Mouse (Mus musculus) CH12.LX (cell line): Measurements from ENCODE around the gene Ccdc62. TPM values are rescaled to one million over a fixed set of nuclear protein-coding genes. Genes with fewer than 3 reads are reported as not detected.

Experiments
- DNase-seq: peaks from one replicate; pipeline ENCODE4 v3.0.0-alpha.2; 2013; ENCODE audit errors: extremely low read depth
- H3K27ac ChIP-seq: 2 replicates; pipeline ENCODE4 v1.5.1; 2012; ENCODE audit warnings: low read depth, mild to moderate bottlenecking, control low read depth, moderate library complexity; ENCODE audit not compliant: insufficient read depth
- H3K27me3 ChIP-seq: replicated peaks from 2 replicates; pipeline ENCODE3; 2012; ENCODE audit warnings: inconsistent platforms
- H3K36me3 ChIP-seq, 2 experiments: replicated peaks in 1 of 2; 2 replicates each; pipeline versions ENCODE3 to v1.6.1; 2012; ENCODE audit warnings: inconsistent platforms in 1 of 2, low read length in 1 of 2, mild to moderate bottlenecking in 1 of 2, mixed read lengths in 1 of 2, moderate library complexity in 1 of 2; ENCODE audit not compliant: control insufficient read depth in 1 of 2, insufficient read depth in 1 of 2
- H3K4me1 ChIP-seq, 2 experiments: 2 replicates each; pipeline ENCODE4 v1.6.1; 2012; ENCODE audit warnings: inconsistent platforms in 1 of 2, moderate library complexity in 1 of 2; ENCODE audit not compliant: insufficient read depth in 2 of 2, control insufficient read depth in 1 of 2
- H3K4me2 ChIP-seq: 2 replicates; pipeline ENCODE4 v1.6.1; 2012; ENCODE audit warnings: low read depth, mild to moderate bottlenecking, control low read depth; ENCODE audit not compliant: poor library complexity, insufficient read depth, severe bottlenecking
- H3K4me3 ChIP-seq, 3 experiments: fragments of 150-350 bp in 1 of 3; sonication (generic) in 1 of 3; replicated peaks in 1 of 3; 2 replicates each; pipeline versions ENCODE3 to v1.5.1; 2011 to 2012; ENCODE audit warnings: low read depth in 2 of 3, low read length in 2 of 3, mild to moderate bottlenecking in 2 of 3, moderate library complexity in 2 of 3, control low read depth in 1 of 3, improper control_type of control experiment in 1 of 3, inconsistent platforms in 1 of 3, mixed read lengths in 1 of 3; ENCODE audit not compliant: poor library complexity in 1 of 3
- H3K79me2 ChIP-seq: replicated peaks from 2 replicates; pipeline ENCODE4 v1.6.1; 2012; ENCODE audit warnings: mild to moderate bottlenecking, moderate library complexity; ENCODE audit not compliant: control insufficient read depth, poor library complexity, insufficient read depth, severe bottlenecking; ENCODE audit errors: extremely low read depth
- H3K9ac ChIP-seq: 2 replicates; pipeline ENCODE4 v1.6.1; 2012; ENCODE audit warnings: low read depth, mild to moderate bottlenecking, control low read depth, moderate library complexity; ENCODE audit not compliant: insufficient read depth
- H3K9me3 ChIP-seq: replicated peaks from 2 replicates; pipeline ENCODE3; 2012; ENCODE audit warnings: low read length, inconsistent platforms, mixed read lengths
- GABPA ChIP-seq: IDR thresholded peaks from 2 replicates; pipeline ENCODE4 v1.6.1; 2012; ENCODE audit warnings: low read depth, low read length, improper control_type of control experiment, inconsistent platforms; ENCODE audit not compliant: insufficient replicate concordance
- IRF4 ChIP-seq: IDR thresholded peaks from 2 replicates; pipeline ENCODE4 v1.6.1; 2014; ENCODE audit warnings: low read depth, mild to moderate bottlenecking, inconsistent platforms, low read length, improper control_type of control experiment
- JUN ChIP-seq: IDR thresholded peaks from 2 replicates; pipeline ENCODE4 v1.6.1; 2011; ENCODE audit warnings: low read depth, mild to moderate bottlenecking, low read length, improper control_type of control experiment, moderate library complexity; ENCODE audit not compliant: insufficient read depth
- JUND ChIP-seq: conservative IDR thresholded peaks from 2 replicates; pipeline ENCODE4 v1.6.1; 2011; ENCODE audit warnings: low read depth, low read length, improper control_type of control experiment
- MAFK ChIP-seq: IDR thresholded peaks from 2 replicates; pipeline ENCODE4 v1.6.1; 2011; ENCODE audit warnings: low read length, improper control_type of control experiment; ENCODE audit not compliant: insufficient replicate concordance
- MAX ChIP-seq: IDR thresholded peaks from 2 replicates; pipeline ENCODE4 v1.6.1; 2011; ENCODE audit warnings: low read length, improper control_type of control experiment
- MAZ ChIP-seq: IDR thresholded peaks from 2 replicates; pipeline ENCODE4 v1.6.1; 2012; ENCODE audit warnings: low read depth, mild to moderate bottlenecking, inconsistent platforms, low read length, improper control_type of control experiment, moderate library complexity
- MEF2A ChIP-seq: IDR thresholded peaks from 2 replicates; pipeline ENCODE4 v1.6.1; 2014; ENCODE audit warnings: low read depth, mild to moderate bottlenecking, inconsistent platforms, low read length, improper control_type of control experiment, borderline replicate concordance
- MYC ChIP-seq: IDR thresholded peaks from 2 replicates; pipeline ENCODE4 v1.6.1; 2011; ENCODE audit warnings: low read depth, mild to moderate bottlenecking, improper control_type of control experiment, low read length
- NELFE ChIP-seq: IDR thresholded peaks from 2 replicates; pipeline ENCODE4 v1.6.1; 2011; ENCODE audit warnings: low read depth, low read length, improper control_type of control experiment
- NRF1 ChIP-seq: IDR thresholded peaks from 2 replicates; pipeline ENCODE4 v1.6.1; 2014; ENCODE audit warnings: low read depth, mild to moderate bottlenecking, inconsistent platforms, low read length, improper control_type of control experiment, moderate library complexity
- PAX5 ChIP-seq: IDR thresholded peaks from 2 replicates; pipeline ENCODE4 v1.6.1; 2012; ENCODE audit warnings: low read length, inconsistent platforms, mixed read lengths
- POLR2A ChIP-seq: IDR thresholded peaks from 2 replicates; pipeline ENCODE4 v1.6.1; 2011; ENCODE audit warnings: low read depth, mild to moderate bottlenecking, improper control_type of control experiment, low read length
- POLR2AphosphoS2 ChIP-seq: IDR thresholded peaks from 2 replicates; pipeline ENCODE4 v1.6.1; 2011; ENCODE audit warnings: low read depth, low read length, improper control_type of control experiment
- SIN3A ChIP-seq: IDR thresholded peaks from 2 replicates; pipeline ENCODE4 v1.6.1; 2012; ENCODE audit warnings: low read length, improper control_type of control experiment, inconsistent platforms
- TBP ChIP-seq: conservative IDR thresholded peaks from 2 replicates; pipeline ENCODE4 v1.6.1; 2011; ENCODE audit warnings: low read depth, low read length, improper control_type of control experiment
- TCF12 ChIP-seq: IDR thresholded peaks from 2 replicates; pipeline ENCODE4 v1.6.1; 2014; ENCODE audit warnings: low read depth, mild to moderate bottlenecking, inconsistent platforms, low read length, improper control_type of control experiment
- USF1 ChIP-seq: IDR thresholded peaks from 2 replicates; pipeline ENCODE4 v1.6.1; 2014; ENCODE audit warnings: low read depth, mild to moderate bottlenecking, inconsistent platforms, low read length, improper control_type of control experiment
- USF2 ChIP-seq: conservative IDR thresholded peaks from 2 replicates; pipeline ENCODE4 v1.6.1; 2011; ENCODE audit warnings: low read depth, low read length, improper control_type of control experiment
- ZMIZ1 ChIP-seq: IDR thresholded peaks from 2 replicates; pipeline ENCODE4 v1.6.1; 2012; ENCODE audit warnings: low read depth, mild to moderate bottlenecking, inconsistent platforms, low read length, improper control_type of control experiment
- ZNF384 ChIP-seq: IDR thresholded peaks from 2 replicates; pipeline ENCODE4 v1.6.1; 2012; ENCODE audit warnings: low read depth, low read length, improper control_type of control experiment, inconsistent platforms
- dilution Hi-C: fragments of 300-500 bp; cut with MboI; formaldehyde crosslinking; loops from 2 replicates; pipeline ENCODE4 v1.14.3; 2020; ENCODE audit warnings: low sequenced_read_pairs; ENCODE audit not compliant: extremely low pct_unique_long_range_greater_than_20kb, extremely low pct_ligation_motif_present
- in situ Hi-C: fragments of 300-500 bp; cut with MboI; formaldehyde crosslinking; loops from 3 replicates; pipeline ENCODE4 v1.14.3; 2019; ENCODE audit warnings: low sequenced_read_pairs, low pct_ligation_motif_present, low pct_unique_long_range_greater_than_20kb, mixed read lengths
- polyA plus RNA-seq: library from polyadenylated mRNA; unstranded; fragments of >175 nt; gene quantifications from 2 replicates; pipeline ENCODE4 v1.2.1, GENCODE M21; 2012; ENCODE audit warnings: low read depth; ENCODE audit not compliant: insufficient read length
- total RNA-seq, 2 experiments: library from RNA; depleted of rRNA; stranded (reverse); fragments of 300-350 nt in 1 of 2; fragments of >200 nt in 1 of 2; gene quantifications; 2 replicates each; pipeline ENCODE4 v1.2.3; 2012 to 2014

The Ccdc62 gene
- total and polyA plus RNA-seq, 3 experiments = 1.6 to 5.3 (median 2.0) TPM

DNA sequence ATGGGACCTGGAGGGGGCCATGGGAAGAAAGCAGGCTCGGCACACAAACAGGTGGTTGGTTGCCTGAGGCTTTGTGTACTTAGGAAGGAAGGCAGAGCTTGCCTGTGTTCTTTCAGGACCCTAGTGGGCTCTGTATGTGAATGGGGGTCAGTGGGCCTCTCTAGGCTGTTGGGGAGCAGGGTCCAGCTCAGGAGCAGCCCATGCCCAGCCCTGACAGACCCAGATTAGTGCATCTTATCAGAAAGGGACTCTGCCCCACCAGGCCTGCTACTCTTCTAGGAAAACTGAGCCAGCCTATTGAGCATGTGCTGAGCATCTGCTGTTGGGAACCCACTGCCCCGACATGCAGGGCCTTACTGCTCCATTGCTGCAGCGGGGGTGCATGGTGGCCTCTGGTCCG is 57.0 kb downstream of the Ccdc62 start:
- Histone ChIP-seq H3K79me2 (peaks cover 66% of the 10 kb centered on the region), H3K9ac (no peak overlapping the region), H3K9me3 (no peaks in the 10 kb centered on the region), H3K4me3 (no peak overlapping the region), H3K27ac (no peak overlapping the region), H3K4me2 (no peak overlapping the region), H3K4me1 (peaks cover 29 to 52% of the 10 kb centered on the region in 2 experiments), H3K36me3 (peaks cover 54 to 87% of the 10 kb centered on the region in 2 experiments), H3K27me3 (no peaks in the 10 kb centered on the region)
- no peak for TF ChIP-seq TCF12
- no peak for TF ChIP-seq PAX5
- TF ChIP-seq MAZ = no peak
- no peak for TF ChIP-seq GABPA
- TF ChIP-seq JUND = no peak
- no peak for TF ChIP-seq MAFK
- no peak for TF ChIP-seq MEF2A
- TF ChIP-seq MYC = no peak
- no peak for TF ChIP-seq ZMIZ1
- TF ChIP-seq POLR2AphosphoS2 = no peak
- TF ChIP-seq ZNF384 = no peak
- no peak for TF ChIP-seq USF2
- no peak for TF ChIP-seq USF1
- no peak for TF ChIP-seq JUN
- TF ChIP-seq SIN3A = no peak
- no peak for TF ChIP-seq NRF1
- TF ChIP-seq POLR2A = no peak
- DNase-seq = no peak
- in situ Hi-C loops = no loop called here
- dilution Hi-C loops = no loop called here

DNA sequence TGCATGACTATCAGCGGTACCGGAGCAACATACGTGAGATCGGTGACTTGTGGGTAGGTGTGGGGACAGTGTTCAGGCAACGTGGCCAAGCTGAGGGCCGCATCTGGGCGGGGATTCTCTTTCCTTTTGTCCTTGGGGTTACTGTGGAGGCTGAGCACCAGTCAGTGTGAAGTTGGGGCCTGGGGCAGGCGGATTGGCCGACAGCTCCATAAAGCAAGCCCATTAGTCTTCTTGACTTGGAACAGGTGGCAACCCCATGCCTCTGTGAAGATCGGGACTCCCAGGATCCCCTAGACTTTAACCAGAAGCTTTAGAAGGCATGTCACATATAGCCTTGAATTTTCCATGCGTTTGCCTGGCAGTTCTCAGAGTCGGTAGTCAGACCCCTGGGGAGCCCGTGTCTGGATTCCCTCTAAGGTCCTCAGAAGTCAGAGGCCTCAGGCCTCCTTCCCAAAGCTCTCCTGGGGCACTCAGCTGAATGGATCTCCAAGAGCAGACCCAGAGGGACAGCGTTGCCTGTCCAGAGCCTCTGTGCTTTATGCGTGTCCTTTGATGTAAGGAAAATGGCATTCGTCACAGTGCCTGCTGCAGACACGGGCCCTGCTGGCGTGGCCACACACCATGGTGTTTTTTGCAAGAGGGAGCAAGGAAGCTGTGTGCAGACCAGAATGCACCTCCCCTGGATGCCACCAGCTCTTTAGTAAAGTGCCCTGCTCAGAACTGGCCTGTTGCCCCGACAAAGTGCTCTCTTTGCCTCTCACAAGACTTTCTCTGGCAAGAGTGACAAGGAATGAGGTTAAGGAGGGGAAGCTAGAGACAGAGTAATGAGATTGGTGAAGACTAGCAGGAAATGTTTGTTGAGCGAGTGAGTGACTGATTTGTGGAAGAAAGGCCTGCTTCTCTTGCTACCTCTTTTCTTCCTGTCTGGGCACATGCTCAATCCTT is 59.7 kb downstream of the Ccdc62 start:
- Histone ChIP-seq H3K36me3 (peaks cover 62 to 91% of the 10 kb centered on the region in 2 experiments), H3K79me2 (peaks cover 39% of the 10 kb centered on the region), H3K27ac (no peak overlapping the region), H3K9me3 (no peaks in the 10 kb centered on the region), H3K4me3 (no peak overlapping the region), H3K9ac (no peak overlapping the region), H3K27me3 (no peaks in the 10 kb centered on the region), H3K4me2 (no peak overlapping the region), H3K4me1 (peaks cover 15 to 28% of the 10 kb centered on the region in 2 experiments)
- dilution Hi-C loops (no loop called here), in situ Hi-C loops (loop anchor here (5.0 to 10.0 kb wide), 2 partner anchors 38 to 175 kb away; no protein-coding TSS in a partner anchor)
- no peak for DNase-seq
- TF ChIP-seq TCF12 = no peak
- no peak for TF ChIP-seq NELFE
- TF ChIP-seq IRF4 = no peak
- no peak for TF ChIP-seq TBP
- no peak for TF ChIP-seq MAX
- TF ChIP-seq PAX5 = no peak
- TF ChIP-seq MAFK = no peak
